Mouse (Mus musculus): ENCODE results near the gene Bach2.
A peak's percentile ranks its signal among the peaks of the same experiment; 100 is the strongest.

Gene Bach2

DNA sequence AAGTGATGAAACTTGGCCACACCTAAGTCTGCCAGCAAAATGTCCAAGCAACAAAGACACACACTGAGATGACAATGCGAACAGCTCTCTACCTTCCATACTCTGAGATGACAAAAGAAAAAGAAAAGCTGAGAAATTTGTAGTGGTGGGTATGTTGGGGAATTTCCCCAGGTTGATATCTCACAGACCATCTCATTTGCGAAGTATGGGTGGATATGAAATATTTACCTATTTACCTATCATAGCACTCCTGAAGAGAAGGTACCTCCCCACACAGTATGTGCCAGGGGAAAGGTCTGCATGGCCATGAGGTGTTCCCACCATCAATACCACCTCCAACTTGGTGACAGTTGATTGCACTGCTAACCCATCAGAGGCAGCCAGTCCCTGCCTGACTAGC lies 13.4 kb upstream of the Bach2 start:
- no peak for DNase-seq (ENCODE audit: low spot score)

DNA sequence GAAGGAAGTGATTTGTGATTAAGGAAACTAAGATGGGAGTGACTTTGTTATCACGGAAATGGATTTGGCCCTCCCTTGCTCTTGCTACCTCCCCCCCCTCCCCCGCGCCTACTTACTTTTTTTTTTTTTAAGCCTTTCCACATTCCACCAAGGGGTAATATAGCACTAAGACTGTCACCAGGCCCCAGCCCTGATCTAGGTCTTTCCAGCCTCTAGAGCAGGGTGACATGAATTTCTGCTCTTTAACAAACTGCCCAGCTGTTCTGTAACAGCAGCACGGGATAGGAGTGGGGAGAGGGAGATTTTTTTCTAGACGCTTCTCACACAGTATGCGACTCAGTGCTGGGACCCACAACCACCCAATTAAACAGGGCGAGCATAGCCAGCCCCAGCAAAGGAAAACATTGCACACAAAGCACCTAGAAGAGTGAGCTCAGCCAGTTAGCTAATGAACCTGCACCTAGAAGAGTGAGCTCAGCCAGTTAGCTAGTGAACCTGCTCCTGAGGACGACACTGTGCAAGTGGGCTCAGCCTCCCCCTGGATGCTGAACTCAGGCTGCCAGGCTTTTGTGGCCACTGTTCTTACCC lies 10.5 kb upstream of the Bach2 start:
- DNase-seq (ENCODE audit: low spot score): no peak

DNA sequence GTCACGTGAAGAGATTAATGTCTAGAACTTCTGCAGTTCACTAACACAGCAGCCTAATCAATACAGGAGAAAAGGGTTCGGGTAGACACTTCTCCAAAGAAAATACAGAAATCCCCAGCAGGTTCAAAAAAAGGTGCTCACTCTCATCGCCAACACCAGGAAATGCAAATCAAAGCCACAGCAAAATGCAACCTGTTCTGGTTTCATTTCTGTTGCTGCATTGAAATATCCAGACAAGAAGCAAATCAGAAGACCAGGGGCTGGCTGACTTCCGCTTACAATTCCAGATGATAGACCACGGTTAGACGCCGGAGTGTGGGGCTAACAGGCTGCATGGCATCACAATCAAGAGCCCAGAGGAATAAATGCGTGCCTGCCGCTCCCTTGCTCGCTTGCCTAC lies 9.3 kb upstream of the Bach2 start:
- DNase-seq (ENCODE audit: low spot score): no peak

DNA sequence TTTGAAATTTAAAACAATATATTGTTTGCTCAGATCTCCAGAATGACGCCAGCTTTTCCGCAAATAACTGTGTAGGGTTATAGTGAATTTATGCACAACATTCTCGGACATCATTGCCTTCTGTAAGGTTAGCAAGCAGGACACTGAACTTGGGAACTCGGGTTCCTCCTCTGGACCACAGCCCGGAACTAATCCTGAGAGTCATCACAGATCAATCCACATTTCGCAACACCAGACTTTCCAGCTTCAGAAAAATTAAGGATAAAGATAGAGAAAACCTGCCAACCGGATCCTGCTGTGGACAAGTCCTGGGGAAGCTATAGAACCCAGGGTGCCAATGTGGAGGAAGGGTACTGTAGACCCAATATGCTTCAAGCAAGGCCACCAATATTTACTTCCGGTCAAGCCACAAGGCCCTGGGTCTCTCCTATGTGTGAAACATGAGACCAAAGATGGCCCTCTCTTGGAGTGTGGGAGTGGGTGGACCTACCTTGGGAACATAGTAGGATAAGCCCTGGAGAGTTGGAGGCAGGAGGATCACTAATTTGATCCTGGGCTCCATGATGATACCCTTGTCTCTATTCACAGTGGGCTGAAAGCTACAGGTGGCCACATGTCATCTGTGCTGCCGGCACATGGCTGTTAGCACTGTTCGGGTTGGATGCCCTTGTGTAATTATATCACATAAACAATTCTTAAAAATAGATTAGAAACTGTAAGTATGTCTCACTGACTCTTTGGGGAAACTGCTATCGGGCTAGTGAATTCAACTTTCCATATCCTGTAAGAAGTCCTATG lies 7.1 kb upstream of the Bach2 start:
- no peak for DNase-seq (ENCODE audit: low spot score)

DNA sequence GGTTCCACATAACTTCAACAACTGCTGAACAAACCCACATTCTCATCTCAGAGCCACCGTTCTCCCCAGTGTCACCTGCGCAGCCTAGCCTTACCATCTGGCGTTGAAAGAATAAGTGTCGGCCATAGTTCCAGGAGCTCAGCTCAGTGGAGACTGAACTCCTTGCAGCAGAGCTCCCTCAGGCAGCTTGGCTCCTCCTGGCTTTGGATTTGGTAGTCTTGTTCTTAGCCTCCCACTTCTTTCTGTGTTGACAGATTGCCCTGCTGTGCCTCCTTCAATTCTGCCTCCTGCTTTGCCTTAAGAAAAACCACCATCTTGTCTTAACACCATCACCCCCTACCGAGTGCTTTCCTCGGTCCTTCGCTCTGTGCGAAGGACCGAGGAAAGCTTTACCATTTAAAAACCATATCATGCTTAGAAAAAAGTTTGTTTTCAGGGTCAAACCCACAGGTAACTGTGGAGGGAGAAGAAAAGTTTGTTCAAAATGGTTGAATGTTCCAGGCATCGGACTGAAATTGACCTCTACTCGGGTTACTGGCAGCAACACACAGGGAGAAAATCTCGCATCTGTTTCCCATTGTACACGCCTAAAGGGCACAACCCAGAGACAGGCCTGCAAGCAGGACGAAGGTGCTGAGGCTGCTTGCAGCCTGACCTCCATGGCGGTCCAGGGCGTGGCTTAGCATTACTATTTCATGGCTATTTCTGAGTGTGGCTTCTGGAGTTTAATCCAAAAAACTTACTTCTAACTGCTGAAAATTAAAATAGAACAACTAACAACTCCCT lies 2.5 kb upstream of the Bach2 start:
- DNase-seq (ENCODE audit: low spot score): no peak

DNA sequence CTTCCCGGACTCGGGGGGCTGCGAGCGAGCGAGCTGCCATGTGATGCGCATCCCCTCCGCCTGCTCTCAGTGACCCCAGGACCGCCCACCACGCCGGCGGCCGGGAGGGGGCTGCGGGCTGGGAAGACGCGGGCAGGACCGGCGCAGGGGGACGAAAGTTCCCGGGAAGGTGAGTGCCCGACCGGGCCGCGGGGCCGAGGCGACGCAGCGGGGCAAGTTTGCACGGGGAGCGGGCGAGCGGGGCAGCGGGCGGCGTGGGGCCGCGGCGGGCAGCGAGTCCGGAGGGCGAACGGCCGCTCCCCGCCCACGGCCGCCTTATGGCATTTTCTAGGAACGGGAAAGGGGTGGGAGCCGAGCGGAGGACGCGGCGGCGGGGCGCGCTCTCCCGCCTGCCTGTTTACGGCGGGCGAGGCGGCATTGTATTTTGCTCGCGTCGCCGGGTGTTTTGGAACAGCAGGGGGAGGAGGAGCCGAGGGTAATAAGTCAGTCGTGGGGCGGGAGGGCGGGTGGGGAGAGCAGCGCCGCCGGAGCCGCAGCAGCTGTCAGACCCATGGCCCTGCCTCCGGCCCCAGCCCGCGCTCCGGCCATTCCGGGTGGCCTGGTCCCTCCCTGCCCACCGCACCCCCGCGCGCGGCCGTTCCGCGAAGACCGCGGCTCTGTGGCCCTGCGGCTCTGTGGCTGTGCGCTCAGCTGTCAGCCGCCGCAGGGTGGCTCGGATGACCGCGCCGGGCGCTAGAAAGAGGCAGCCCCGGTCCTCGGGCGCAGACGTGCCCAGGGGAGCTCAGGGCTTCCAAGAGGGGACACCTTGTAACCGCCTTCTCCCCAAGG lies 531 bp downstream of the Bach2 start:
- DNase-seq (ENCODE audit: low spot score): peak; percentile 53

DNA sequence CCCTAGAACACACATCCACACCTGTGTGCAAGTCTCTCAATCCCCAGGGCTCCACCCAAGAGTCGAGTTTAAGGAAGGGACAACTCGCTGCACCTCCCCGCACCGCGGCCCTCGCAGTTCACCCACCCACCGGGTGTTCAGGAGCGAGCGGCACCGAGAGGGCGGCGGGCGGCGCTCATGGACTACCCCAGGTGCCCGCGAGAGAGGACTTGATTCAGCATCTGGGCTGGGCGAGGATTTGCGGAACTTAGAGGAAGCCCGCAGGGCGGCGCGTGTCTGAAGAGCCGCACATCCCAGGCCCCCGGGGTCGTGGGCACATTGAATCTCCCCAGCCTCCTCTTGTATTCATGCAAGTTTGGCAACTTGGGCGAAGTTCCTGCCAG lies 1.1 kb downstream of the Bach2 start:
- peak; percentile 72 for DNase-seq (ENCODE audit: low spot score)

DNA sequence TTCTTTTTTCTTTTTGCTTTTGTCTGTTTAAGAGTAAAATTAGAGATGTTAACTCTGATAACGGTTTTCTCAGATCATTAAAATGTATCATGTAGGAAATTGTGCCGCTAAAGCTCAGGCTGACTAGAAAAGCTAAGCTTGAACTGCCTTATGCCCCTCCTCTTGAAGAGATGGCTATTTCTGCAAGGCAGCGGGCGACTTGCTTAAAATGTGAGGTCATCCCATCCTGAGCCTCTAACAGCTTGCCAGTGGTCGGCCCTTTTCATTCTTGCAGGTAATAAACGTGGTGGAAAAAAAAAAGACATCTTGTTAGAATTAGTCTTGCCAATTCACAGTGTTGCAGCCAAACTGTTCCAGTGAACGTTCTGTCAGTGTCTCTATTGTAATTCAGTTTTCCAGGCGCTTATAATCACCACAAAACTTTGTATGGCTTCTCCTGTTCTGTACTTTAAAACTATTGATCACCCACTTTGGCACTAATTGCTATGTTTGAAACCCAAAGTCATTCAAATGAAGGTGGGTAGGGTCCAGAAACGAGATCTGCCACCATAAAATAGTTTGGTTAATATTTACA lies 1.9 kb downstream of the Bach2 start:
- no peak for DNase-seq (ENCODE audit: low spot score)

DNA sequence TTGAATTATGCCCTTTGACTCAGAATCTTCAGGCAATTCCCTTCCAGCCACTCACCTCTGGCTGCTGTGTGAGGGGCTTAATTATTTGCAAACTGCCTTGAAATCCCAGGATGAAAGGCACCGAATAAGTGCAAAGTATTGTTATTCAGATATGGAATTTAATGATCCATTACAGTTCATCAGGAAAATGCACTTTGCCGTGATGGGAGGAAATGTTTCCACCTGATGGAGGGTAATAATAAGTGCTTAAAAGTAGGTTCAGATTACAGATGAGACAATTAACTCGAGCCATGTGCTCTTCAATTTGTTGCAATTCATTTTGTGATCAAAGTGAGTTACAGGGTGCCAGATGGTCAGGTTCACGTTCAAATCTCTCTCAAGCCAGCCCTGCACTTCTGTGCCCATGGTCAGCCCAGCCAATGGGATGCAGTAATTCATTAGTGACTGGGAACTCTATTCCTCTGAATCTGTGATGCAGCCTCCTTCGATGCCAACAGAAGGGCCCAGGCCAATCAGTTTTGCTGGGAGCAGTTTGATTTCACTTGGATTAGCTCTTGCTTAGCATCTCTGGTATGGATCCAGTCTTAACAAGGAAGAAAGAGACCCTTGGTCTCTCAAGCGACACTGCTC lies 2.9 kb downstream of the Bach2 start:
- no peak for DNase-seq (ENCODE audit: low spot score)

DNA sequence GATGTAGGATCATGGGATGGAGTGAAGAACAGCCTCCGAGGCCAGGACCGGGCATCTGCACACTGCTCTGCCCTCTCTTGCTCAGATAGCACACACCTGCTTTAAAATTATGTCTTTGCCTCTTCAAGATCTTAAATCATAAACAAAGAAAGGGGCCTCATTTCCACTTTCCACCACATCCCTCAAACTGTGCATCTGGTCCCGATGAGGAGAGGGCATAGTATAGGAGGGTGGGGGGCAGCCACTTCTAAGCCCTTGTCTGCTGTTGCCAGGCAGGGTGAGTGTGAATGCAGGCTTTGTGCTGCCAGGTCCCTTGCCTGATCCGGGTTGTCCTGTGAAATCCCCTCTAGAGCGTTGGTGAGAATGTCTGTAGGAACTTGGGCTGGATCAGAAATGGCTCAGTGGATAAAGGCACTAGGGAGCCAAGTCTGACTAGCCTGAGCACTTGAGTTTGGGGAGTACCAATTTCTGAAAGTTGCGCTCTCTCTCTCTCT lies 3.6 kb downstream of the Bach2 start:
- DNase-seq (ENCODE audit: low spot score): no peak

DNA sequence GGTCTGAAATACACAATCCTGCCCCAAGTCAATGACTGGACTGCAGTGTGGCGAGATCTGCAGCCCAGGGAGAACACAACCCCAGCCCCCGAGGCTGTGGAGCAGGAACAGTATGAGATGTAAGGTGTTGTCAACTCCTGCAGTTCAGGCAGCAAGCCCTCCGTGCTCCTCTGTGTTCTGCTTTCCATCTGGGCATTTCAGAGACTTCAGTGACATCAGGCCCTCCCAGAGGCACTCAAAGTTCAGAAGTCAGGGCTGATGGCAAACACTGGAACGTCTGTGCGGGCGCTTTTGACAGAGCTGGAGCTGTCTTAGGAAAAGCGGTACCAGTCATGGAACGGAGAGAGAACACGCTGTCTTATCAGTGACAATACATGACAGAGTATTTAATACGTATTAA lies 4.9 kb downstream of the Bach2 start:
- no peak for DNase-seq (ENCODE audit: low spot score)

DNA sequence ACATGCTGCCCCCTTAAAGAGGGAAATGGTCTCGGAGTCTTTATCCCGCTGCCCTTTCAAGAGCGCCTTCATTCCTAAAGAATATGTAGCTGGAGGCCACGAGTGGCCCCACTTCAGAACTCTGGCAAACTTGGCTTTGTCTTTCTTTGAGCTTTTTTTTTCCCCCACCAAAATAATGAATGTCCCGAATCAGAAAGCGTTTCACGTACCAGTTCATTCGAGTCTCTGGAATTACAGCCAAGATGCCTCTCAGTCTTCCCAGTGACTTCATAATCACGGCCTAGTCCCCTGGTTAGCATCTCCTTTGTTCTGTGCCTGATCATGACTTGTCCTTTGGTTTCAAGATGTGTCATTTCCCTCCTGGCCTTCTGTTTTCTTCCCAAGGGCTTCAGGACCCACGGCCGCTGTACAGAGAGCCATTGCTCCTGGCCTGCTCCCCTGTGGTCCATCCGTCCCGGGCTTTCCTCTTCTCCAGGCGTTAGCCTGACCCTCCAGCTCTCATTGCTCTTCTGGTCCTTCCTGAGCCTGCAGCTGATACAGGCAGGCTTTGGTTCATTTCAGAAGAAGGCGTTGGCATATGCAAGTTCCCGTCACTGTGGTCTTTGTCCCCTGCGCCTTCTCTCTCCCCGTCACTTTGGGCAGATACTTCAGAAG lies 5.6 kb downstream of the Bach2 start:
- no peak for DNase-seq (ENCODE audit: low spot score)

DNA sequence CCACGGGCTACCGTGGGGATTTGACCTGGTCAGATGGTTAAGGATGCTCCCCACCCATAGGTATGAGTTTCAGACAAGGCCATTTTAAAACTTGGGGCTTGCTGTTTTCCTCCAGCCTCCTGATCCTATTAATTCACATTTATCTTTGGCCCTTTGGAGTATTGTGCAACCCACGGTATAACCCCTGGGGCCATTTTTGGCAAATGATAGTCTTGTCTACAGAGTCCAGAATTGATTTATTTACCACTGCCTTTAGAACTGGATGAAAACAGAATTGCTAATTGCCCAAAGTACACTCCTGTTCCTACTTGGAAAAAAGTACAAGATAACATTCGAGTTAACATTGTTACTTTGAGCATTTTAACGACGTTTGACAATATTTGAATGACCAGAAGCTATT lies 7.0 kb downstream of the Bach2 start:
- no peak for DNase-seq (ENCODE audit: low spot score)

DNA sequence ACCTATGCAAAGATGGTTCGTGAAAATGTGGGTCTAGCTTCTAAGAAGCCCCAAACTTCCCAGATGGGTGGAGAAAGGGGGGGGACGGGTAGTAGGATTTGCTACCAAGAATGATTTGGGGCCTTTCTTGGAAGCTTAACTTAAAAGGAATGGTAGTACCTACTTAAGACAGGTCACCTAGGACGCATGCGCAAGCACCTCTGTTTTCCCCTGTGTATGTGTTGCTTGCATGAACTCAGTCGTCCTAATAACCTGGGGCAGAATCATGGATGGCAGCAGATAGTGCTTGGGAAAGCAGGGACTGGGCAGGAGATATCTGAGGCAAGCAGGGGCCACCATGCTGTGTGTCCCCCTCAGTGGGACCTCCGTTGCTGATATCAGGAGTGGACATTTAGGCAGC lies 7.4 kb downstream of the Bach2 start:
- no peak for DNase-seq (ENCODE audit: low spot score)

DNA sequence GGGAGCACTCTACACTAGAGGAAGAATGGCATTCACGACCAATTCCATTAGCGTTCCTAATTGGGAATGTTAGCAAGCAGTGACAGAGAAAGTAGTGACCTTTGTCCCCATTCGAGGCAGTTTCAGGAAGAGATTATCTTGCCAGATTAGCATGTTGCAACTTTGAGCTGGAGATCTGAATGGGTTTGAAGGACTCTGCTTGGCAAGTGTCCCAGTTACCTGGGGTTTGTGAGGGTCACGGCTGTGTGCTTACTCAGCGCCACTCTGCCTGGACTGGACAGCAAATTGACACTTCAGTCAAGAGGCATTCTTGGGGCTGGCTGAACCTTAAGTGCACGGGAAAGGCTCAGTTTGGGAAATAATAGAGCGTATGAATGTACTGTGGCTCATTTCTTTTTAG lies 8.2 kb downstream of the Bach2 start:
- DNase-seq (ENCODE audit: low spot score): no peak

DNA sequence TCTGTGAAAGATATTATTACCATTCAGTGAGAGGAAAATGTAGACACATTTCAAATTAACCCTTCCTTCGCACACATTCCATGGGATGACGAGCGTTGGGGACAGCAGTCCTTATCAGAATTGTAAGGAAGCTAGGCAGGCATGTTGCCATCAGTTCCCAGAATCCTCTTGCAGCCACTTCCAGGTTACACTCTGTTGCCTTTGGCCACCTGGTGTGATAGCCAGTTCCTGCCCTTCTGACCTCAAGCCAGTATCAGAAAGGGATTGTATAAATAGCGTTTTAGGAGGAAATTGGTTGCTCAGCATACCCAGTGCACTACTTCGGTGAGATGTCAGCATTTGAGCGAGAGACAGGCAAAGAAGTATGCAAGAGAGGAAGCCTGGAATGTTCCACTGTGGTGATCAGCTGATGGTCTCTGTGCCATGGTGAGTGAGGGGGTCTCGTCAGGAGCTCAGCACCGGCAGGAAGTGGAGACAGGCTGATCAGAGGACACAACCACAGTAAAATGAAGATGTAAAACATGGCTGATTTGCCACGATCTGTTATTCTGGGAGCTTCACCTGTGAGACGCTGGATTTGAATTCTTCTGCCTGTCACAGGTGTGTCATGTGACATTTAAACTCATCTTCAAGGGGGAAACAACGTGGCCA lies 9.0 kb downstream of the Bach2 start:
- DNase-seq (ENCODE audit: low spot score): no peak

DNA sequence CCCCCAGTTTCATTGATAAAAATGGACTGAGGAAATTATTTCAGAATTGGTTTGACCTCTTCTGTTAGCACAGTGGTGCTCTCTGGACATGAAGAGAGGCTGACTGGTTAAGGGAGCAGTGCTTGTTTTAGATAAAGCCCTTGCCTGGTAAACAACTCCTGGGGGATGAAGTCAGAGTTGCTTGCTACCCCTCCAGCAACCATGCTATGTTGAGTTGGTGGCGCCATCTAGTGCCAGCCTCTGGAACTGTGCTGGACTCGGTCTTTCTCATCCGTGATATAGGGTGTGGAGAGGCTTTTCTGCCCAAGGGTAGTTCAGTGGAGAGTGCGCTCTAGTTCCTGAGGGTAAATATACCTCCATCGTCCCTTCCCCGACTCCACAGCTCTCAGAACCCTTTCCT lies 9.6 kb downstream of the Bach2 start:
- DNase-seq (ENCODE audit: low spot score): peak; percentile 83

DNA sequence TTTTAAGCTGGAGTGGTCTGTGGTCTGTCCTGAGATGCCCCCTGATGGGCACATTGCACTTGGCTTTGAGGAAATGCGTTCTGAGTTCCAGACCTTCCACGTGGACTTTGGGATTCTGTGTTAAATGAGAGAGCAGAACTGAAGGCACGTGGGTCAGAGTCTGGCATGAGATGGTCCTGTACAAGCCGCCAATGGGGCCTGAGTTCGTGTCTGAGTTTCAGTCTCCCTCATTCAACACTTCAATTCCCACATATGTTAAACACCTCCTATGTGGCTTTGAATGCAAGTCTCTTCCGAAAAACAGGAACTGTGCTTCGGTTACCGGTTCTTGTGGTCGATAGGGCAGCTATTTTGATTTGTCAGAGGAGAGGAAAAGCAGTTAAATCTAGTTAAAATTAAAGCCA lies 10.4 kb downstream of the Bach2 start:
- DNase-seq (ENCODE audit: low spot score): no peak

DNA sequence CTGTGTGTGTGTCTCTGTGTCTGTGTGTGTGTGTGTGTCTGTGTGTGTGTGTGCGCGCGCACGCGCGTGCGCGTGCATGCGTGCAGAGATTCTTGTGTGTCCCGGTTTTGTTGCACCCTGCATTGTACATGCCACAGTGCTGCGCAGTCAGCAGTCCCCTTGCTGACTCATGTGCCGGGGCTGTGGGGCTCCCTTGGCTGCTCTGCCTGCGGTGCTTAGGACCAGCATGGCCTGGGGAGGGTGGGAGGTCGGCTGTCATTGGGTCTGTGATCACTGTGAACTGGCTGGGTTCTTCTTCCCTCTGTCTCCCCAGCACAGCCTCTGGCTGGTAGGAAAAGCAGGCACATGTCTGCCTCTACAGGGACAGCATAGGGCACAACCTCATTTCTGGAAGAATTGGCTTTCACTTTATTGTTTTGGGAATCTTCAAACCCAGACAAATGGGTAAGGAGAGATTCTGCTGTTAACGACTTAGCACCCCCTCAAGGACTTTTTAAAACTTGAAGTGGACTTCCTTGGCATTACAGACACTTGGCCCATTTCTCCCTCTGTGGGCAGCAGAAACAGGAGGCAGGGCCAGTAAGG lies 11.2 kb downstream of the Bach2 start:
- peak; percentile 30 for DNase-seq (ENCODE audit: low spot score)

All from layer of hippocampus, adult 11-12 months (tissue).